Mouse (Mus musculus) myocyte (in vitro differentiated cells): ENCODE data around the gene Tdrkh.

Experiments used
- E2F4 ChIP-seq: IDR thresholded peaks from one replicate; pipeline ENCODE4 v1.6.1; 2011; ENCODE audit warnings: mild to moderate bottlenecking, control low read depth, moderate library complexity; ENCODE audit not compliant: insufficient read depth
- MAX ChIP-seq: IDR thresholded peaks from one replicate; pipeline ENCODE4 v1.6.1; 2011; ENCODE audit warnings: low read depth, mild to moderate bottlenecking, control low read depth
- MYOD1 ChIP-seq, 3 experiments: IDR thresholded peaks; one replicate each; pipeline ENCODE4 v1.6.1; 2011; ENCODE audit warnings: control low read depth in 2 of 3, low read depth in 2 of 3, mild to moderate bottlenecking in 2 of 3, moderate library complexity in 1 of 3; ENCODE audit not compliant: insufficient read length in 2 of 3, control insufficient read depth in 1 of 3
- POLR2A ChIP-seq: IDR thresholded peaks from one replicate; pipeline ENCODE4 v1.6.1; 2011; ENCODE audit warnings: low read depth, mild to moderate bottlenecking, control low read depth, moderate library complexity; ENCODE audit not compliant: insufficient read length
- USF1 ChIP-seq: IDR thresholded peaks from one replicate; pipeline ENCODE4 v1.6.1; 2011; ENCODE audit warnings: low read depth, mild to moderate bottlenecking, control low read depth, moderate library complexity

GRCm38 (mm10) chr3:94371637-94372036 lies 41.4 kb upstream of the Tdrkh start:
- TF ChIP-seq MAX (peak; percentile 14), MYOD1 (IDR thresholded peaks at IDR 0.05; ENCODE audit: control insufficient read depth in 1 of 3, insufficient read length in 2 of 3, low read depth in 2 of 3) (peak in 2 of 3 experiments; percentile 61 to 89), POLR2A (no peak), USF1 (no peak), E2F4 (no peak)
